Mouse (Mus musculus): ENCODE measurements around the gene Gm20388. TPM values are rescaled to one million over a fixed set of nuclear protein-coding genes. Genes with fewer than 3 reads are reported as not detected.
A peak's percentile ranks its signal among the peaks of the same experiment; 100 is the strongest.

Gene Gm20388
- total RNA-seq, 2 experiments from 2014 or later = 2.2 to 7.6 TPM

DNA sequence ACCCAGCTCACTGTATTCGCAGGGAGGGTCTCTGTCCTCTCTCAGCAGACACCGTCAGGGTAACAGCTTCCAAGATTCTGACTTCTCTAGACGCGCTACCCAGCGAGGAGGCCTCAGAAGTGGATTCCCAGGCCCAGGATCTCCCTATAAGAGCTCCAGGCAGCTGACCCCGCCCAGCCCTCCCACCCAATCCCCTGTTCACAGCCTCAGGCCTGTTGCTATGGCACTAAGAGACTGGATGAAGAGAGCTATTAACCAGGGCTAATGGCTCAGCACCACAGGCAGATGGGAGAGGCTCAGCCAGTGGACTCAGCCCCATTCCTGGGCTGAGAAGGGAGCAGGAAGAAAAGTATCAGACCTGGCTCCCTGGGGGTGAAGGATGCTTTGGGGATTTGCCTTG is 692.0 kb downstream of the Gm20388 start:
- Histone ChIP-seq H3K27ac (no peak overlapping the region), H3K4me3 (no peak overlapping the region)
- no peak for DNase-seq (ENCODE audit: low spot score in 2 of 2)
- TF ChIP-seq CTCF (conservative IDR thresholded peaks at IDR 0.05) = no peak

DNA sequence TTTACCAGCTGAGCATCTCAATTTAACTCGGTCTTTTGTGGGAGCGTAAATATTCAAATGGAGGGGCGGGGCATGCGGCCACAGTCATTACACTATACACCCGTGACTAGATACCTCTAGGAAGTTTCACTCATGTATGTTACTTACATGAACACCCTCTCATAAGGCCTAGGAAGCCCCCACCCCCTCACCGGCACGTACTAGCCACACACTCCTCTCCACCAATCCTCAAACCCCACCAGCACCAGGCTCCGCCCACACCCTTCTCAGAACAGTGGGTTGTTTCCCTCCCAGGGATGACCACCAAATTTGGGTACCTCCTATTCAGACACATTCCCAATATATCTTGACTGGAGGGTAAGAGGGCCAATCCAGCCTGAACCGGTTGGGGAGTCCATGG is 696.8 kb downstream of the Gm20388 start:
- Histone ChIP-seq H3K4me3 (no peak overlapping the region), H3K27ac (no peak overlapping the region)
- no peak for DNase-seq (ENCODE audit: low spot score in 2 of 2)
- TF ChIP-seq CTCF (conservative IDR thresholded peaks at IDR 0.05) = no peak

DNA sequence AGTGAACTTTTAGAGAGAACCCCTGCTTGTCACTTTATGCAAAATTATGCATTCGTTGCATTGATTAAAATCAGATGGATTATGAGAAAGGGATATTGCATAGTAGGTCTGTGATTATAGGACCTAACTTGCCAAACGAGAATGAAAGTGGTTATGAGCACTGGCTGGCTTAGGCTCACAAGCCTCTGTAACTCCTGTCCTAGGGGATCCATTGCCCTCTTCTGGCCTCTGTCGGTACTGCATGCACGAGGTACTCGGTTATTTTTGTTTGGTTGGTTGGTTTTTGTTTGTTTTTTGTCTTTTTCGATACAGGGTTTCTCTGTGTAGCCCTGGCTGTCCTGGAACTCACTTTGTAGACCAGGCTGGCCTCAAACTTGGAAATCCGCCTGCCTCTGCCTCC is 697.2 kb downstream of the Gm20388 start:
- peak; percentile 97 for TF ChIP-seq CTCF (conservative IDR thresholded peaks at IDR 0.05)
- DNase-seq (ENCODE audit: low spot score in 2 of 2) = peak; percentile 76 to 88
- Histone ChIP-seq H3K27ac (no peak overlapping the region), H3K4me3 (no peak overlapping the region)

DNA sequence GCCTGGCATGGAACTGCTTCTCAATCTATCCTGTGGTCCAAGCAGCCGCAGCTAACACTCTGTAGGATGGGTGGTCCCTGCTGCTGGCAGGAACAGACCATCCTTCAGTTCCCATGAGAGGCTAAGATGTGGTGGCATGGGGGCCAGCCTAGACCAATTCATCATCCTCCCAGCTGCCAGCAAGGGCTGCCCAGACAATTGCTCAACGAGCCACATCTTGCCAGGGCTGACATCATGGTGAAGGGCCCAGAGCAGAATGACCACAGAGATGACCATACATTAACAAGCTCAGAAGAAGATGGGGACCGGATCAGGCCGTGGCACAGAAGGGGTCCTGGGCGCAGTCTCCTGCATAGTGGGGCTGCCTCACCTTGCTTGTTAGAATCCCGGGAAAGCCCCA is 700.2 kb downstream of the Gm20388 start:
- no peak overlapping the region for H3K27ac ChIP-seq
- no peak for DNase-seq (ENCODE audit: low spot score in 2 of 2)
- TF ChIP-seq CTCF (conservative IDR thresholded peaks at IDR 0.05) = no peak
- no peak overlapping the region for H3K4me3 ChIP-seq

DNA sequence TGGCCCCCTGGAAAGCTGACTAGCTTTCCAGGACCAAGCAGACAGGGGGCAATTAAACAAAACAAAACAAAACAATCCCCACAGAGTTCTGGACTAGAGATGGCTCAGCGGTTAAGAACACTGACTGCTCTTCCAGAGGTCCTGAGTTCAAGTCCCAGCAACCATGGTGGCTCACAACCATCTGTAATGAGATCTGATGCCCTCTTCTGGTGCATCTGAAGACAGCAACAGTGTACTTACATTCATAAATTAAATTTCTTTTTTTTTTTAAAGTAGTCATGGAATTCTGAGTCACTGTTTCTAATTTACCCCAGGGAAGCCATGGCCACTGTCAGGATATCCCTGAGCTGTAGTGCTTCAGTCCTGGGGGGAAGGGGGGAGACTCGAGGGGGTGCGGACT is 703.9 kb downstream of the Gm20388 start:
- no peak overlapping the region for H3K4me3 ChIP-seq
- H3K27ac ChIP-seq = no peak overlapping the region
- no peak for DNase-seq (ENCODE audit: low spot score in 2 of 2)
- peak; percentile 56 for TF ChIP-seq CTCF (conservative IDR thresholded peaks at IDR 0.05)

DNA sequence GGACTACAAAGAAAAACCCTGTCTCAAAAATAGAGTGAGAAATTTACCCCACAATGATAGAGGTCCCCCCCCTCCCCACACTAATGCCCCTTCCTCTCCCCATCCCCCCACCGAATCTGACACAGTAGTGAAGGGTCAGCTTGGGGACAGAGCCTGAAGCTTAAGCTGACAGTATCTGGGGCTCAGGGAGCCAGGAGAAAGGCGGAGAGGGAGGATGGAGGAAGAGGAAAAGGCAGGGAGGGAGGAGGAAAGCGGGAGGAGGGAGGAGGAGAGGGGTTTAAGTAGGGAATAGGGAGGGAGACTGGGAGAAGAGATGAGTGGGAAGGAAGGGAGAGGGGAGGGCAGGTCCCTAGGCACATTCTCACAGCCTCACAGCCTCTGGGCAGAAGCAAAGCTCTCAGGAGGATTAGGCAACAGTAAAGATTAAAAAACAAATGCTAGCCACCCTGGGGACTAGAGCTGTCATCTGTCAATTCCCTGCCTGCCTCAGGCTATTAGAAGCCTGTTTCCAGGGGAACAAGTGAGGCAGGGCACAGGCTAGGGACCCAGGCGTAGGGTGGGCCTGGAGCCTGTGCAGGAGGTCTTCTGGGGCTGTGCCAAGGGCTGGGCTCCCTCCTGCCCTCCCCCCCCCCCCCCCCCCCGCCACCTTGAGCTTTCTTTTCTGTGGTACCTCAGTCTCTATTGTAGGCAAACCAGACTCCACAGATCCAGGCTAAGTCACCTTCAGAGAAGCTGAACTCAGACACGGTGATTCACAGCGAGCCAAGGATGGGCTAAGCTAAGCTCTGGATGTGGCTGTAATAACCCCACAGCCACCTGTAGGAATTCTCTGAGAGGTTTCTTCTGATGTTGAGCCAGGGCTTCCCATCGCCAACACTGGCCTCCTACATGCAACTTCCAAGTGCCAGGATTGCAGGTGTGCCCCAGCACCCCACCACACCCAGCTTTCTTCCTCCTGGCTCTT is 706.3 kb downstream of the Gm20388 start:
- H3K4me3 ChIP-seq = no peak overlapping the region
- no peak for TF ChIP-seq CTCF (conservative IDR thresholded peaks at IDR 0.05)
- no peak for DNase-seq (ENCODE audit: low spot score in 2 of 2)
- peak overlapping the region; percentile 58 for H3K27ac ChIP-seq

DNA sequence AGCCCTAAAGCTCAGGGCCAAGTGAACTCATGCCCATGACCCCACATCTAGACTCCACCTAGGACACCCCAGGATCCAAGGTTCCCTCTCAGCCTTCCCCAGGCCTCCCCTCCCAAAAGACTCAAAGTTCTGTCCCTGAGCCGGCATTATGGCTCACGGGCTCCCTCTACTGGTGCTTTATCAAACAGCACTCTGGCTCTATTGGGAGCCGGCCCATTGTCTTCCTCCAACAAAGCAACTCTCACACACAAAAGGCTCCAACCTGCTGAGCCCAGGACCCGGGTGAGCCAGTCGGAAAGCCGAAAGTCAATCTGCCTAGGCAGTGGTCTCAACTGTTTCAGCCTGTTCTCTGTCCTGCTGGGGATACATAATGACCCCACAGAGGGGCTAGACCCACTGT is 707.5 kb downstream of the Gm20388 start:
- TF ChIP-seq CTCF (conservative IDR thresholded peaks at IDR 0.05) = peak; percentile 94
- peak; percentile 53 to 84 for DNase-seq (ENCODE audit: low spot score in 2 of 2)
- peak overlapping the region; percentile 78 for H3K27ac ChIP-seq
- H3K4me3 ChIP-seq = no peak overlapping the region

DNA sequence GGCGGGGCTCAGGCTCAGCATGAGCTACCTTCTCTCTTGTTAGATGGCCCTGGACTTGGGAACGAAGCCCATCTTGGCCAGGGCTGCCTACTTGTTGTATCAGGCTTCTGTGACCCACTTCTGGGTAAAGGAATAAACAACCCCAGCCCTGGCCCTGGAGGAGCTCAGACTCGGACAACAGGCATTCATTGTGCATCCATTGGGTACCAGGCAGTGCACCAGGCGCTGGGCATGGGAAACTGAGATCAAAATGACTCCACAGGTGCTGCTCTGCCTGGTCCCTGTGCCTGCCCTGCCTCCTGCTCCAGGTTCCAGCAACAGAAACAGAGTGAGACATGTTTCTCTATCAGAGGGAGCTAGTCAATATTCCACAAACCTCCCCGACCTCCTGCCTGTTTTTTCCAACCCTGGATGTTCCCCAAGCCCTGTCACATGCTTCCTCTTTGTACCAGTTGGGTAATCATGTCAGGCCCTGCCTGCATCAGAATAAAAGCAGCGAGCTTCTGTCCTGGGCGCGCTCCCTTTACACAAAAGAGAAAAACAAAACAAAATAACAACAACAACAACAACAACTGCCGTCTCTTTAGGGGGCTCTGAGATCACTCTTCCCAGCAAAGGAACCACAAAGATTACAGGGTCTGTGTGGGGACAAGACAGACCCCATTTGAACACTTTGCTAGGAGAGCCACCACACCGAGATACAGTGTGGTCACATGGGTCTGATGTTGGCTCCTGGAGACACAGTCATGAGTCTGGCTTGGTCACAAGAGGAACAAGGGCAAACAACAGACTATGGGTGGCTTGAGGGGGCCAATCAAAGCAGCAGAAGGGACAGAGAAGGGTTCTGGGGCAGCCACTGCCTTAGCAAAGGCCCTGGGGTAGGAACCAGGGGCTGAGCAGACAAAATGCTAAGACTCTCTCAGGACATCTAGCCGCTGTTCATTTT is 708.9 kb downstream of the Gm20388 start:
- H3K27ac ChIP-seq = peak overlapping the region; percentile 95
- peak; percentile 54 to 75 for DNase-seq (ENCODE audit: low spot score in 2 of 2)
- no peak overlapping the region for H3K4me3 ChIP-seq
- TF ChIP-seq CTCF (conservative IDR thresholded peaks at IDR 0.05) = no peak

DNA sequence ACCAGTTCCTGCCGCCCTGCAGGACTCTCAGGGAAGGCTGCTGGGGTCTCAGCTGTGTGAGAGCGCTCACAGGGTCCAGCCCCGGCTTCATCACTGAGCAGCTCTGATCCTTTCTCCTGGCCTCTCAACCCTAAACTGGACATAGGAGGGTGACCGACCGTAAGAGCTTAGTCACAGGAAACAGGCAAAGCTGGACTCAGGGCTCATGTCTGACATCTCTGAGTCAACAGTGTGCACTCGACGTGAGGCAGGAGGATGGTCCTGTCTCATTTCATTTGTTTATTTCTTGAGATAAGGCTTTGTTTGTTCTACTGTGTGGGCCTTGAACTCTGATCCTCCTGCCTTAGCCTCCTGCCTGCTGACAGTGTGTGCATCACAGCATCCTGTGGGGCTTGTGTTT is 709.8 kb downstream of the Gm20388 start:
- Histone ChIP-seq H3K4me3 (no peak overlapping the region), H3K27ac (peak overlapping the region; percentile 95)
- DNase-seq (ENCODE audit: low spot score in 2 of 2) = no peak
- no peak for TF ChIP-seq CTCF (conservative IDR thresholded peaks at IDR 0.05)

DNA sequence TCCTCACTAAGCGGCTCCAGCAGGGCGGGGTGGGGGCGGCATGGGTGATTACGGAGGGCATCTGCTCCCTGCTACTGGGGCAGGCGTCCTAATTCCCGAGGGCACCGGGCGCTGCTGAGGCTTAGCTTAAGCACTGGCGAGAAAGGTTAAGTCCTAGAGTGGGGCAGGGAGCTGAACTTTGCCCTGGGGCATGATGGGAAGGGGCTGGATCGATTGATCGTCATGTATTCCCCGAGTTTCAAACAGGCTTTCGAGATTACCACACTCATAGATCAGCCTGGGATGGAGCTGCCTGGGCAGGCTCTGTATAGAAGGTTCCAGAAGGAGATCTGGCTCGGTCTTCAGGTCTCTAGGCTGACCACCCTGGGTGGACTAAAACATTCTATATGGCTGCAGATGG is 711.5 kb downstream of the Gm20388 start:
- H3K27ac ChIP-seq = peak overlapping the region; percentile 71
- H3K4me3 ChIP-seq = no peak overlapping the region
- no peak for DNase-seq (ENCODE audit: low spot score in 2 of 2)
- no peak for TF ChIP-seq CTCF (conservative IDR thresholded peaks at IDR 0.05)

DNA sequence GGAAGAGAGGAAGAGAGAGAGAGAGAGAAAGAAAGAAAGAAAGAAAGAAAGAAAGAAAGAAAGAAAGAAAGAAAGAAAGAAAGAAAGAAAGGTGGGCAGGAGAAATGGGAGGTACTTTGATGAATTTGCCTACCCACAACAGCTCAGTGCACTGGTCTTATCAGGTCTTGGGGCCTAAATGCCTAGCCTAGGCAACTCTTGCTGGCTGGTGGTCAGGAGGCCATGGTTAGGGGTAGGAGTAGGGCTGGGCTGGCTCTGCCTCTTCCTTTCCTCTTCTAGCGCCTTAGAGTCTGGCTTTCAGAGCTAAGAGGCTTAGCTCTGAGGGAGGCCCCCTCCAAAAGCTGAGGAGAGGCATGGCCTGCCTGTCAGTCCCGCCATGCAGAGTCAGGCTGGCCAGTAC is 713.0 kb downstream of the Gm20388 start:
- Histone ChIP-seq H3K27ac (peak overlapping the region; percentile 67; the same call in 1 of the 2 replicates), H3K4me3 (no peak overlapping the region)
- no peak for DNase-seq (ENCODE audit: low spot score in 2 of 2)
- TF ChIP-seq CTCF (conservative IDR thresholded peaks at IDR 0.05) = no peak

DNA sequence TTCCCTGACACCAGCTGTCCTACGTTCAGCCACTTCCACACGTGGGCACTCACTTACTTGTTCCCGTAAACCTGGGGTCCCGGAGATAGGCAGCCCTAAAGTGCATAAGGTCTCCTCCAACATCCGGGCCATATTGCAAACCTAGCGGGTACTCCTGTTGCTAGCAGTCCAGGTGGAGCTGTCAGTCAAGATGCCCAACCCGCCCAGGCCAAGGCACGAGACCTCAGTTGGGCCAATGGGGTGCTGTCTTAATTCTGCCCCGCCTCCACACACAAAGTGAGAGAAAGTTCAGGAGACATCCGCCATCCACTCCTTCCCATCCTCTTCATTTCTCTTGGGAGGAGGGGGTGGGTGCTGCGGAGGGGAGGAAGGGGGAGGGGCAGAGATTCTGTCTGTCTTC is 715.8 kb downstream of the Gm20388 start:
- no peak overlapping the region for H3K4me3 ChIP-seq
- no peak for DNase-seq (ENCODE audit: low spot score in 2 of 2)
- H3K27ac ChIP-seq = no peak overlapping the region
- no peak for TF ChIP-seq CTCF (conservative IDR thresholded peaks at IDR 0.05)

DNA sequence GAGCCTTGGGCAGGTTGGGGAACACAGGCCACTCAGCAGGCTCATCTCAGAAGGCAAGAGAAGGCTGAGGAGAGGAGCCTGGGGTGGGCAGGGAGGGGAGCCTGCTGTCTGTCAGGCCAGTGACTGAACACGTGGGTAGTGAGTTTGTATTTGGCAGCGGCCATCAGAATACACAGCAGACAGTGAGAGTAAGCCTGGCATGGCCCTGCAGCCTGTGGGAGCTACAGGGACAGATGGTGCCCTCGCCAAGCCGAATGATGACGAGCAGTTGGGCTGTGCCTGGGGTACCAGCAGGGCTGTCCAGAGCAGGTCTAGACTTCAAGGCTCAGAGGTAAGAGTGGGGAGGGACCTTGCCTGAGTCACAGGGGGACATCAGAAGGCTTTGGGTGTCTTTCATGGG is 716.7 kb downstream of the Gm20388 start:
- H3K27ac ChIP-seq = peak overlapping the region; percentile 65
- peak; percentile 35 to 59 for DNase-seq (ENCODE audit: low spot score in 2 of 2)
- H3K4me3 ChIP-seq = no peak overlapping the region
- TF ChIP-seq CTCF (conservative IDR thresholded peaks at IDR 0.05) = no peak
